Mouse (Mus musculus) liver, adult (tissue): ENCODE data around the gene Pmepa1.

Experiments used
- GATA4 ChIP-seq: IDR thresholded peaks from 2 replicates; pipeline ENCODE4 v1.6.1; 2014; ENCODE audit warnings: mild to moderate bottlenecking, low read length; ENCODE audit not compliant: insufficient replicate concordance

The Pmepa1 gene

DNA sequence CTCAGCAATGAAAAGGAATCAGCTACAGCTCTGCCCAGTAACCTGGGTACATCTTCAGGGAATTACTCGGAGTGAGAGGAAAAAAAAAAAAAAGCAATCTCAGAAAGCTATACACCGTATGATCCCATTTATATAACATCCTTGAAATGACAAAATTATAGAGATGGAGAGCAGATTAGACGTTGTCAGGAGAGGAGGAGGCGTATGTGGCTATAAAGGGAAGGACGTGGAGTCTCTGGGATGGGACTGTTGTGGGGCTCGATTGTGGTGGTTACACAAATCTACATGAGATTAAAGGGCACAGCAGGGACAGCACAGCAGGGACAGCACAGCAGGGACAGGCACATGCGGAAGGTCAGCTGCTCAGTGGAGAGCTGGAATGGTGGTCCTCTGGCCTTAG is 27.5 kb downstream of the Pmepa1 start:
- TF ChIP-seq GATA4 = no peak

DNA sequence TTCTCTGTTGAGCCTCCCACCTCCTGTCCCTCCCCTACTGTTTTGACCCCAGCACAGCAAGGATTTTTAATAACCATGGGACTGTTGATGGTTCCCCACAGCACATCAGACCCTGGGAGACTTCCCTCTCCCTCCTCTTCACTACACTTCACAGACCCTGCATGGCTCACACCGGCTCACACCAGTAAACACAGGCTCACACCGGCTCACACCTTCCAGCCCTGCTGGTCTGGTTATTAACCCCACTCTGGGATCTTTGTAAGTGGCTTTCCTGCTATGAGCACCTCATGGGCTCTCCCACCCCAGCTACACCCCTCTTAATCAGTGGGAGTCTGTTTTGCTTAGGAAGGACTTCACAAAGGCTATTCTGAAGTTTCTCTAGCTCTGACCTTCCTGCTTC is 28.4 kb downstream of the Pmepa1 start:
- TF ChIP-seq GATA4 = no peak

DNA sequence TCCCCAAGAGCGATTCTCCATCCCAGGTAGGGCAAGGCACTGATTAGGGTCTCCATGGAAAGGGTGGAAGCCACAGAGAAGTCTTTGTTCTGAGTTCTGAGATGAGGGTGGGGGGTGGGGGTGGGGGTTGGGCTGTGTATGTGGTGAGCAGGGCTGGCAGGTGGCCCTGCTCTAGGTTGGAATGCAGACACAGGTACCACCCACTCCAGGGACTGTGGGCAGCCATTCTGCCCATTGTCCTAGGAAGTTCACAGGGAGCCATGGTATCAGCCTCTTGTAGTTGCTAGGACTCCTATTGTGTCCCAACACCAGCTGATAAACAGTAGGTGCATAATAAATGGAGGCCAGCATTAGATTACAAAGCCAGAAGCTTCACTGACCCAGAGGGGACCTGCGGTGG is 29.1 kb downstream of the Pmepa1 start:
- TF ChIP-seq GATA4 = no peak

DNA sequence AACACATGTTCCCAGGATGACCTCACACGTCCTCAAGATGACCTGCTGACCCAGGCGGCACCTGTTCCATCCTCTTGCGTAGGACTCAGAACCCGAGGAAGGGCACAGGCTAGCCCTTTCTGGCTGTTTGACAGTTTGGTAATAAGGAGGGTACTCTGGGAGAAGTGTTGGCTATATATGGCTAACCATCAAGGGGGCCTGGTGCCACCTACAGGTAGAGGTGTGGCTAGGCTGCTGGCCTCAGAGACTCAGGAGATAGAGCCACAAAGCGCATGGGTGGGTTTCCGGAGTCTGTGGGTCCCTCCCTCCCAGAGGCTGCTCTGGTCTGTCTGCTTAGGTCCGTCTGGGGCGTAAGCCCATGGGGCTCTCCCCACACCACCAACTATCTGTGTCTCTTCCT is 29.6 kb downstream of the Pmepa1 start:
- no peak for TF ChIP-seq GATA4

DNA sequence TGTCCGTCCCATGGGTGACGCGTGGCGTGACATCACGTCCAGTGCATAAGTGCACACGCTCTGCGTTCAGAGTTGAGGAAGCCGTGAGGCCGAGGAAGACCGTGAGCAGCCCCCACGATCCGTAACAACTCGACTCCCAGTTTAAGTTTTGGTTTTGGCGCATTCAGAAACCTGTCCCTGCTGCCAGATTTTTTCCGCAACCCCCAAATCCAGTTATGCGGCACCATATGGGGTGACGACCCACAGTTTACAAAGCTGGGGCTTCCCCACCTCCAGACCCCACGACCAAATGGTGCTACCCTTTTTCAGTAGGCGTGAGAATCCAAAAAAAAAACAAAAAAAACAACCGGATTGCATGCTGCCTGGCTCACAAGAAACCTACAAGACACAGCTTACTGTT is 31.1 kb downstream of the Pmepa1 start:
- TF ChIP-seq GATA4 = no peak

DNA sequence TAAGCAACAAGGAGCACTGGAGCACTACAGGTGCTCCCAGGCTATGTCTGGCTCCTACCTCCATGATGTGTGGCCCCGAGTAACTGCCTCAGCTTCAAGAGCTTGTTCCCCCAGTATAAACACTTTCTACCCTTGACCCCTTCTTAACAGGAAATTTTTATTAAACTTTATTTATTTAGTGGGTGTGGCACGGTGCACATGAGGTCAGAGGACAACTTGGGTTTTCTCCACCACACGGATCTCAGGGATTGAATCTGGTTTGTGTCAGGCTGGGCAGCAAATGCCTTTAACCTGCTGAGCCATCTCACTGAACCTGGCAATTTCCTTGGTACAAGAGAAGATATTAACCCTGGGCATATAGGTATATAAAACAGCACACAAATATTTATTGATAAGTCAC is 32.2 kb downstream of the Pmepa1 start:
- no peak for TF ChIP-seq GATA4

DNA sequence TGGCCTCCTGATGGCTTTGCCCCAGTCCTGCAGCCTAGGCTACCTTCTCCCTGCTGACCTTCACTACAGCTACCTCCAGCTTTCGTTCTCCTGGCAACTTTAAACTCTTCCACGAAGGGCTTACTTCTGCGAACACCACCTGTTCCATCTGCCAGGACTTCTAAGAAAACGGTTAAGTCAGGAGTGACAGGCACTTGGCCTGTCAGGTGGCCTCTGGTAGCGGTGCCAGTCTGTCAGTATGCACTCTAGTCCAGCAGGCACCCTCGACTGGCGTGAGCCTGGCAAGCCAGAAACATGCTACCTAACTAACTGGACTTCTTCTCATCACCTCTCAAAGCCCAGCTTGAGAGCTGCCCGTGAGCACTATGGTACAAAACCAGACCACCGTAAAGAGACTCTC is 32.7 kb downstream of the Pmepa1 start:
- no peak for TF ChIP-seq GATA4

DNA sequence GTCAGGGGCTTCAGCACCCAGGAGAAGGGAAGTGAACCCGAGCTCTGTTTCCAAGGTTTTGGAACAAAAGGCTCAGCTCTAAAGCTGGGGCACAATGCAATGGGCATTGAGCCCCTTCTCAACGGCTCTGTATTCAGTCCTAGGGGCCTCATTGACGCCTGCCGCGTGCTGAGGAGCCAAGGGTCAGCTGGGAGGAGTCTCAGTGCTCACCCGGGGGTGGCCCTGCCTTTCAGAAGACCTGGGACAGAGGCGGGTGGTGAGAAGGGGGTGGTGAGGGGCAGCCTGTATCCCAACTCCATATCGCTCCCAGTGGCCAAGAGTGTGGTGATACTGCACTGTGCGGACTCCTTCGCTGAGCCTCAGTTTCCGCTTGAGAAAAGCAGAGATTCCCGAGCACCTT is 33.5 kb downstream of the Pmepa1 start:
- TF ChIP-seq GATA4 = no peak

DNA sequence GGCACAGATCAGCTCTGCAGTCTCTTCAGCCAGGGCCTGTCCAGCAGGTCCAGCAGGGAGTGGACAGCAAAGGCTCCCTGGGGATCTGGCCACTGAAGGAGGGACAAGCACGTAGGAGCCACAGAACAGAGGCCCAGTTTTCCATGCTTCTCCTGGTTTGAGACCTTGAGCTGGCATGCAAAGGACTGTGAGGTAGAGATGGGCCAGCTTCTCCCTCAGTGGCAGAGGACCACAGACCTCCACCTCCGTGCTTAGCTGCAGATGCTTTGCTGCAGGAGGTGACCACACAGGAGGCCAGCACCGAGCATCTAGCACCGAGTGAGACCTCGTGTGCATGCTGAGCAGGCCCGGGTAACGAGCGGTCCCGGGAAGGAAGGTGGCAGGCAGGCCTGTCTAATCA is 35.6 kb downstream of the Pmepa1 start:
- no peak for TF ChIP-seq GATA4

DNA sequence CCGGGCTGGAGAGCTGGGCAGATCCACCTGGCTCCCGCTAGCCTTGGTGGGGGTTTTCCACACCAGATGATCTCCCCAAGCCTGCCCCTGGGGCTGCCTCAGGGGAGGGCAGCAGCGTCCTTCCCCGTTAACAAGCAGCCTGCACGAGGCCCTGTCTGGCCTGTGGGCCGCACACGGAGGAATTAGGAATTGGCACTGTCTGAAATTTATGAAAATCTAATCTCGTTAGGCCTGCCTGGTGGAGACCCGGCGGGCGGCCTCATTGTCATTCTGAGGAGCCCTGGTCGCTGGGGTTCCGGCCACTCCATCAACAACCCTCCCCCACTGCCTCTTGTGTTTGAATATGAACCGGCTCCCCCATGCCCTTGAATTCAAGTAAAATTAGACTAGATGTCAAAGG is 37.8 kb downstream of the Pmepa1 start:
- TF ChIP-seq GATA4 = no peak

DNA sequence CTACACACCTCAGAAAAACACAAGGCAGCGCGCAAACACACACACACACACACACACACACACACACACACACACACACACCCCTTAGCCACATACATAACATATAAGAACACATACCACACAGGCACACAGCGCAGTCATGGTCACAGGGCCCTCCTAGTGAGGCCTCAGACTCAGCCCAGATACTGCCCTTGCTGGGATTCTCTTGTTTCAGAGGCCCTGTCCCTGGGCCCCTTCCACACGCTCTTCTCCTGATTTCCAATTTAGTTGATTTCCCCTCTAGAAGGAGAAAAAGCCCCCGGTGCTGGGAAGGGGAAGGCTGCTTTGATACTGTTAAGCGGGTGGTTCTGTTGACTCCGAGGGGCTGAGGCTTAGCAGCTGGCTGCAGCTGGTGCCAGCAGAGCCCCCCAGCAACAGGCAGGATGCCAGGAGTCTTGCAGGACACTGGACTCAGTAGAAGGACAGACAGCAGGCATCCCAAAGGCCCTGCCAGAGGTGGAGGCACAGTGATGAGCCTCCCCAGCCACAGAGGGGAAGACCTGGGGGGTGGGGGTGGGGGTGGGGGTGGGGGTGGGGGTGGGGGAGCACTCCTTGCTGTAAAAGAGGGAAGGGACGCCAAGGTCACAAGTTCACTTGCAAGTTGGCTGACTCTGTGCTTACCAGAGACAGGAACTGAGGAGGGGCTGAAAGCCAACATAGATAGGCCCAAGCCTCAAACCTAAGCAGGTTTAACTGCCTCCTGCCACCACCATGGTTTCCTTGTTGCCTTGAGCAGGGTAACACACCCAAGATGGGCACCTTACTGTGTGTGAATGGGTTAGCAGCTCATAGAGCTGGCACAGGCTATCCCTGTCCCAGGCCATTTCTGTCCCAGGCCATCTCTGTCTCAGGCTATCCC is 40.6 kb downstream of the Pmepa1 start:
- TF ChIP-seq GATA4 = no peak

DNA sequence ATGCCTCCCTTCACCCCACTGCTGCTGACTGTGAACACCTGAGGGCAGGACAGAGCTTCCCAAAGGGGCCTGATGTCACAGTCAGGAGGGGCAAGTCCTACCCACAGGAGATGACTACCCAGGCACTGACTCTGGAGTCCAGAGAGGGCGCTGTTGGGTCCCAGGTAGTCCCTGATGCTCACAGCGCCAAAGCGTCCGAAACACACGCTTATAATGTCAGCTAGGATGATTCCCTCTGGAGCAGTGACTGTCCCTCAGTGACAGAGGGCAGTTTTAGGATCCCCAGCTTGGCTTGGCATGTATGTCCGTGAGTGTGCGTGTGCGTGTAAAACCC is 43.6 kb downstream of the Pmepa1 start:
- TF ChIP-seq GATA4 = no peak

DNA sequence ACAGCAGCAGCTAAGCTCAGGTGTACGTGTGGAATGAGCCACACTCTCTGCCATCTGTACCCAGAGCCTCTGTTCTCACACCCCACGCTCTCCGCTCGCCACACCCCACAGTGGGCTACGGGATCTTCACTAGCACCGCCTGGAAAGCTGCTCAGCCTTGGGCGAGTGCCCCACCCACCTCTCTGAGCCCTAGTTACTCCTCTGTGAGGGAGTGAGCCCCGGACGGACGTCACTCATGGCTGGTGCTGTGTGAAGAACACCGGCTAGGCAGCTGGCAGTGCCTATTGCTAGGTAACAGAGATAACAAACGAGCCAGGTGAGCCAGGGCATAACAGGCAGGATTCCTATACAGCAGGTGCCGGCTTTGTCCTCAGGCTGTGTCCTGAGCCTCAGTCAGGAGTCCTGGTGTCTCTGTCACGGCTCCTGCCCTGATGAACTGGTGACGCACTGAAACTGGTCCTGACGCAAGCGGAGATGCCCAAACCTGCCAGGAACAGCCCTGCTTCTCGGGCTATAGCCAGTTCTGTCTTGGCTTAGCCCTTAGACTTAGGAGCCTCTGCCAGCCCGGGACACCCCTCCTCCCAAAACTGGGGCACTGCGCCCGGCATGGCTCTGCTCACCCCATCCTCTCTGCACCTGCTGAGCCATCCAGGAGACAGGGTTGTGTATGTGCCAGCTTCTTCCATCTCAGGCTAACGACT is 44.1 kb downstream of the Pmepa1 start:
- TF ChIP-seq GATA4 = no peak

DNA sequence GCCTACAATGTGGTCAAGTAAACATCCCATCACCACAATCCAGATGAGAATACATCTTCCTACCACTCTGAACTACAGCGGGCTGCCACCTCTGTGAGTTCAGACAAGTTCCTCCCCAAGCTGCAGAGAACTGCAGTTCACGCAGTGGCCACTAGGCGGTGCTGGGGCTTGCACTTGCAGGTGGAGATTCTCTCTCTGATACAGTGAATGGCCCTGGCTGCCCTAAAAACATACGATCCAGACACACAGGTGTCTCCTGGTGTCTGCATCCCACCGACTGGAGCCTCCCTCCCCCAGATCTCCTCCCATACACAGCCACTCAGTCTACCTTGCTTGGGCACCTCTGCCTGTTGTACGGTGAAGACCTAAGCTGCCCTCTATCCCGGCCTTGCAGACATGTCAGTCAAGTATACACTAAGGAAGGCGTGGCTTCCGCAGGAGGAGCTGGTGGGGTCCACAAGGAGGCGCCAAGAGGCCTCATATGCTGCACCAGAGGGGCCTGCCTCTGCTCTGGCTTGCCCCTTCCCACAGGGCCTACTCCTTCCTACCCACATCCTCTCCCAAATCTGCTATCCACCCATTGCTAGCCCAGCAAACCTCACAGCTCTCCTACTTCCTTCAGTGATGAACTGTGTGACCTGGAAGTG is 46.6 kb downstream of the Pmepa1 start:
- TF ChIP-seq GATA4 = no peak

DNA sequence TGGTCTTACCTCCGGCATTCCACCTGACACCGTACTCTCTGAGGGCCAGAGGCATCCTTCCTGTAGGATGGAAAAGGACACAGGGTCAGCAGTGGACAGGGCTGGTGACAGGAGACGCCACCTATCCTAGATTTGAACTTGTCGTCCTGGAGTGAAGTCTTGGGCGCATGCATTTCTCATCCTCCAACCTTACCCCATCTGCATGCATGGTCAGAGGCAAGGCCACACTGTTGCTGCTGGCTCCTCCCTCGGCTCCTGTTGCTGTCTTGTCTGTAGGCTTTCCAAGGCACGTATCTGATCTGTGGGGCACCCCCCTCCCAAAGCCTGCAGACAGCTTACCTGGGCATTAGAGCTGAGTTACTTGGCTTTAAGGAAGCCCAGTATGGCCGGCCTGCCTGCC is 47.8 kb downstream of the Pmepa1 start:
- no peak for TF ChIP-seq GATA4

DNA sequence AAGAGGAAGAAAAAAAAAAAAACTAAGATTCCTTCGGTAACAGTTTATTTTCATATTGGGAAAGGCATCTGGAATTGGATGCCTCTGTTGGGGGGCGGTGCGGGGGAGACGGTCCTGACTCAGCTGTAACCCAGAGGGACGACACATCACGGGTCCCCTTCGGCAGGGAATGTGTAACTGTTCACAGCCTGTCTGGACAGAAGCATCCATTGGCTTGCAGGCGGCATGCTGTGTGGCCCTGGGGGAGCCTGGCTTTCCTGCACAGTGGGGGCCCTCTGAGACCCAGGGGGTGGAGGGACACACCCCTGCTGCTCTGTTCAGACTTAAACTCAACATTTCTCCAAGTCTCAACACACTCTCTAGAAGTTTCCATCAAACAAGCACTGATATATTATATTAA is 49.5 kb downstream of the Pmepa1 start:
- TF ChIP-seq GATA4 = no peak
